Mouse (Mus musculus) embryonic facial prominence, embryonic 14.5 days (tissue): ENCODE results near the gene Ank2. TPM values are rescaled to one million over a fixed set of nuclear protein-coding genes. Genes with fewer than 3 reads are reported as not detected.

Source experiments
- ATAC-seq: fragments of 200-750 bp; cut with Nextera tagmentation; 2 replicates; pipeline ENCODE4 v1.8.0; 2017; ENCODE audit warnings: low read depth, moderate number of reproducible peaks, moderate TSS enrichment
- DNase-seq: peaks from one replicate; pipeline ENCODE4 v3.0.0-alpha.2; 2015; ENCODE audit warnings: low spot score
- H3K27ac ChIP-seq: fragments of 300-500 bp; sonication (generic); replicated peaks from 2 replicates; pipeline ENCODE4 v1.5.1; 2014; ENCODE audit warnings: low read depth, mild to moderate bottlenecking, low read length, moderate library complexity
- H3K27me3 ChIP-seq: fragments of 300-500 bp; sonication (generic); replicated peaks from 2 replicates; pipeline ENCODE4 v1.6.1; 2014; ENCODE audit warnings: low read length; ENCODE audit not compliant: control insufficient read depth, insufficient read depth
- H3K36me3 ChIP-seq: fragments of 300-500 bp; sonication (generic); 2 replicates; pipeline ENCODE4 v1.6.1; 2014; ENCODE audit warnings: low read length, mixed read lengths; ENCODE audit not compliant: control insufficient read depth, insufficient read depth
- H3K4me1 ChIP-seq: fragments of 300-500 bp; sonication (generic); 2 replicates; pipeline ENCODE4 v1.6.1; 2014; ENCODE audit warnings: antibody characterized with exemption, low read length; ENCODE audit not compliant: control insufficient read depth, insufficient read depth
- H3K4me2 ChIP-seq: fragments of 300-500 bp; sonication (generic); 2 replicates; pipeline ENCODE4 v1.6.1; 2014; ENCODE audit warnings: low read depth, mild to moderate bottlenecking, low read length, moderate library complexity, mixed read lengths
- H3K4me3 ChIP-seq: fragments of 300-500 bp; sonication (generic); 2 replicates; pipeline ENCODE4 v1.5.1; 2014; ENCODE audit warnings: low read depth, mild to moderate bottlenecking, low read length
- H3K9ac ChIP-seq: fragments of 300-500 bp; sonication (generic); 2 replicates; pipeline ENCODE4 v1.6.1; 2014; ENCODE audit warnings: low read depth, mild to moderate bottlenecking, low read length, moderate library complexity, mixed read lengths
- H3K9me3 ChIP-seq: fragments of 300-500 bp; sonication (generic); 2 replicates; pipeline ENCODE4 v1.6.1; 2016; ENCODE audit warnings: low read length; ENCODE audit not compliant: control insufficient read depth
- WGBS: fragments of 180-500 bp; shearing (Covaris S2); extraction: QIAGEN DNeasy Blood & Tissue Kit; methylation state at CpG from one replicate; pipeline ENCODE4 v1.1.7; 2014; 5-methylcytosine and 5-hydroxymethylcytosine counted together
- polyA plus RNA-seq: library from polyadenylated mRNA; unstranded; fragments of >200 nt; fragmentation: Nextera tagmentation; extraction: Ambion mirVana; gene quantifications from 2 replicates; pipeline ENCODE4 v1.2.1, GENCODE M21; 2014

Ank2 gene
- polyA plus RNA-seq, 1 experiment from 2014 or later, result 48.3 TPM

- 75% methylated on average over 7 of the region's 7 CpGs for WGBS
- H3K4me1 ChIP-seq, result no peaks in the 10 kb centered on the region
These were observed 460.6 kb downstream of the Ank2 start for GRCm38 (mm10) chr3:127038570-127038969.

GRCm38 (mm10) chr3:127036118-127036517 is 463.0 kb downstream of the Ank2 start:
- Histone ChIP-seq H3K27ac (no peak overlapping the region), H3K9me3 (no peaks in the 10 kb centered on the region), H3K4me1 (no peaks in the 10 kb centered on the region), H3K4me3 (no peak overlapping the region), H3K27me3 (no peaks in the 10 kb centered on the region), H3K9ac (no peak overlapping the region), H3K4me2 (no peak overlapping the region), H3K36me3 (peaks cover 8% of the 10 kb centered on the region; the same call in 1 of the 2 replicates)
- no peak for DNase-seq
- ATAC-seq, result no peak
- 59% methylated on average over 5 of the region's 5 CpGs for WGBS

More at GRCm38 (mm10) chr3:127038570-127038969, 460.6 kb downstream of the Ank2 start:
- no peaks in the 10 kb centered on the region for H3K27me3 ChIP-seq
- no peak overlapping the region for H3K4me3 ChIP-seq
- no peak for ATAC-seq
- H3K4me2 ChIP-seq, result no peak overlapping the region
- H3K9ac ChIP-seq, result no peak overlapping the region
- no peak for DNase-seq
- H3K36me3 ChIP-seq, result no peaks in the 10 kb centered on the region
- H3K9me3 ChIP-seq, result no peaks in the 10 kb centered on the region
- H3K27ac ChIP-seq, result no peak overlapping the region

GRCm38 (mm10) chr3:127035540-127035939 is 463.6 kb downstream of the Ank2 start:
- H3K9ac ChIP-seq, result no peak overlapping the region
- no peak for ATAC-seq
- 82% methylated on average over 12 of the region's 12 CpGs for WGBS

GRCm38 (mm10) chr3:127034983-127035382 is 464.2 kb downstream of the Ank2 start:
- peaks cover 8% of the 10 kb centered on the region; the same call in 1 of the 2 replicates for H3K36me3 ChIP-seq
- H3K9me3 ChIP-seq, result no peaks in the 10 kb centered on the region
- H3K27ac ChIP-seq, result no peak overlapping the region
- 79% methylated on average over 3 of the region's 3 CpGs for WGBS
- H3K4me2 ChIP-seq, result no peak overlapping the region
- ATAC-seq (no peak), DNase-seq (no peak)
- no peak overlapping the region for H3K4me3 ChIP-seq
- no peaks in the 10 kb centered on the region for H3K4me1 ChIP-seq
- H3K9ac ChIP-seq, result no peak overlapping the region
- H3K27me3 ChIP-seq, result no peaks in the 10 kb centered on the region

More at GRCm38 (mm10) chr3:127035540-127035939, 463.6 kb downstream of the Ank2 start:
- Histone ChIP-seq H3K4me1 (no peaks in the 10 kb centered on the region), H3K27me3 (no peaks in the 10 kb centered on the region), H3K36me3 (peaks cover 8% of the 10 kb centered on the region; the same call in 1 of the 2 replicates), H3K9me3 (no peaks in the 10 kb centered on the region), H3K4me2 (no peak overlapping the region), H3K4me3 (no peak overlapping the region), H3K27ac (no peak overlapping the region)
- no peak for DNase-seq

- no peak overlapping the region for H3K4me3 ChIP-seq
- 0 out of 2 replicates have a peak, but pooled peaks cover 6% of the 10 kb centered on the region for H3K36me3 ChIP-seq
- ATAC-seq (no peak), DNase-seq (no peak)
- no peak overlapping the region for H3K9ac ChIP-seq
- H3K27ac ChIP-seq, result no peak overlapping the region
- H3K27me3 ChIP-seq, result no peaks in the 10 kb centered on the region
- no peaks in the 10 kb centered on the region for H3K4me1 ChIP-seq
- WGBS, result 89% methylated on average over 4 of the region's 4 CpGs
- H3K9me3 ChIP-seq, result no peaks in the 10 kb centered on the region
- no peak overlapping the region for H3K4me2 ChIP-seq
These were observed 475.2 kb downstream of the Ank2 start for GRCm38 (mm10) chr3:127023992-127024391.

- Histone ChIP-seq H3K27ac (no peak overlapping the region; the same call in 1 of the 2 replicates), H3K4me3 (no peak overlapping the region), H3K36me3 (peaks cover 11% of the 10 kb centered on the region), H3K9me3 (no peaks in the 10 kb centered on the region), H3K27me3 (no peaks in the 10 kb centered on the region), H3K4me2 (no peak overlapping the region), H3K9ac (no peak overlapping the region), H3K4me1 (no peaks in the 10 kb centered on the region)
- ATAC-seq (no peak), DNase-seq (no peak)
- 48% methylated on average over 1 of the region's 1 CpGs for WGBS
These were observed 479.0 kb downstream of the Ank2 start for GRCm38 (mm10) chr3:127020167-127020566.

- Histone ChIP-seq H3K9ac (no peak overlapping the region), H3K27me3 (no peaks in the 10 kb centered on the region), H3K4me1 (no peaks in the 10 kb centered on the region), H3K36me3 (peaks cover 15% of the 10 kb centered on the region), H3K4me2 (no peak overlapping the region), H3K4me3 (no peak overlapping the region), H3K27ac (peak overlapping the region; percentile 56), H3K9me3 (no peaks in the 10 kb centered on the region)
- 57% methylated on average over 3 of the region's 3 CpGs for WGBS
- DNase-seq (no peak), ATAC-seq (peak; percentile 67; the same call in 1 of the 2 replicates)
These were observed 479.4 kb downstream of the Ank2 start for GRCm38 (mm10) chr3:127019728-127020127.

GRCm38 (mm10) chr3:127019109-127019508 is 480.0 kb downstream of the Ank2 start:
- WGBS, result 33% methylated on average over 6 of the region's 6 CpGs
- H3K27me3 ChIP-seq, result no peaks in the 10 kb centered on the region
- no peak overlapping the region for H3K4me3 ChIP-seq
- no peaks in the 10 kb centered on the region for H3K9me3 ChIP-seq
- no peaks in the 10 kb centered on the region for H3K4me1 ChIP-seq
- peaks cover 19% of the 10 kb centered on the region for H3K36me3 ChIP-seq
- peak overlapping the region; percentile 56 for H3K27ac ChIP-seq
- no peak overlapping the region for H3K9ac ChIP-seq
- DNase-seq, result peak; percentile 73
- peak; percentile 67; the same call in 1 of the 2 replicates for ATAC-seq
- H3K4me2 ChIP-seq, result no peak overlapping the region

GRCm38 (mm10) chr3:127017523-127017922 is 481.6 kb downstream of the Ank2 start:
- Histone ChIP-seq H3K27me3 (no peaks in the 10 kb centered on the region), H3K4me2 (no peak overlapping the region), H3K4me3 (no peak overlapping the region), H3K4me1 (no peaks in the 10 kb centered on the region), H3K9me3 (no peaks in the 10 kb centered on the region), H3K9ac (no peak overlapping the region), H3K27ac (no peak overlapping the region), H3K36me3 (peaks cover 13% of the 10 kb centered on the region)
- 69% methylated on average over 3 of the region's 3 CpGs for WGBS
- DNase-seq (no peak), ATAC-seq (no peak)
